Mouse (Mus musculus): ENCODE measurements around the gene F7. TPM values are rescaled to one million over a fixed set of nuclear protein-coding genes. Genes with fewer than 3 reads are reported as not detected.

The F7 gene
- polyA plus RNA-seq, 1 experiment from 2014 or later = not detected

GRCm38 (mm10) chr8:12988722-12989430, 37.0 kb upstream of the F7 start:
- POLR2A ChIA-PET = no interaction called here
- DNase-seq (ENCODE audit: low read depth, low spot score) (no peak), ATAC-seq (no peak)
- H3K27me3 ChIP-seq = no peaks in the 10 kb centered on the region
- in situ Hi-C loops (cut with MboI; ENCODE audit: low pct_unique_long_range_greater_than_20kb) = loop anchor here (10.0 kb wide), 1 partner anchor 116 kb away; the partner anchor contains the start of genes Cul4a and Pcid2
- CTCF ChIA-PET = no interaction called here
- TF ChIP-seq CTCF (IDR thresholded peaks at IDR 0.05) = no peak

GRCm38 (mm10) chr8:12991411-12991810, 34.4 kb upstream of the F7 start:
- DNase-seq (ENCODE audit: low read depth, low spot score) (no peak), ATAC-seq (no peak)
- H3K27me3 ChIP-seq = no peaks in the 10 kb centered on the region
- in situ Hi-C loops (cut with MboI; ENCODE audit: low pct_unique_long_range_greater_than_20kb) = no loop called here
- POLR2A ChIA-PET = no interaction called here
- CTCF ChIA-PET = interaction anchor here (1.7 kb wide), 1 partner anchor 13 kb away, joined by 3 read pairs; no protein-coding TSS in a partner anchor
- TF ChIP-seq CTCF (IDR thresholded peaks at IDR 0.05) = no peak

GRCm38 (mm10) chr8:12994468-12994867, 31.4 kb upstream of the F7 start:
- ATAC-seq (no peak), DNase-seq (ENCODE audit: low read depth, low spot score) (no peak)
- CTCF ChIA-PET = interaction anchor here (1.1 to 1.6 kb wide), 2 partner anchors 9 to 88 kb away, joined by 3 to 4 read pairs; no protein-coding TSS in a partner anchor
- POLR2A ChIA-PET = no interaction called here
- no peak for TF ChIP-seq CTCF (IDR thresholded peaks at IDR 0.05)
- in situ Hi-C loops (cut with MboI; ENCODE audit: low pct_unique_long_range_greater_than_20kb) = no loop called here
- no peaks in the 10 kb centered on the region for H3K27me3 ChIP-seq

- ATAC-seq (no peak), DNase-seq (ENCODE audit: low read depth, low spot score) (no peak)
- ChIA-PET CTCF (interaction anchor here (1.1 to 1.6 kb wide), 2 partner anchors 10 to 87 kb away, joined by 3 to 4 read pairs; no protein-coding TSS in a partner anchor), POLR2A (interaction anchor here (0.6 kb wide), 1 partner anchor 135 kb away, joined by 3 read pairs; no protein-coding TSS in a partner anchor)
- H3K27me3 ChIP-seq = no peaks in the 10 kb centered on the region
- no peak for TF ChIP-seq CTCF (IDR thresholded peaks at IDR 0.05)
- in situ Hi-C loops (cut with MboI; ENCODE audit: low pct_unique_long_range_greater_than_20kb) = no loop called here
These were observed 30.4 kb upstream of the F7 start for GRCm38 (mm10) chr8:12995481-12995880.

- CTCF ChIA-PET = interaction anchor here (1.0 kb wide), 1 partner anchor 19 kb away, joined by 3 read pairs; no protein-coding TSS in a partner anchor
- ATAC-seq (peak; percentile 60), DNase-seq (ENCODE audit: low read depth, low spot score) (no peak)
- H3K27me3 ChIP-seq = no peaks in the 10 kb centered on the region
- POLR2A ChIA-PET = no interaction called here
- in situ Hi-C loops (cut with MboI; ENCODE audit: low pct_unique_long_range_greater_than_20kb) = no loop called here
- no peak for TF ChIP-seq CTCF (IDR thresholded peaks at IDR 0.05)
These were observed 29.0 kb upstream of the F7 start for GRCm38 (mm10) chr8:12996831-12997275.

- H3K27me3 ChIP-seq = no peaks in the 10 kb centered on the region
- ATAC-seq (no peak), DNase-seq (ENCODE audit: low read depth, low spot score) (no peak)
- ChIA-PET CTCF (no interaction called here), POLR2A (no interaction called here)
- in situ Hi-C loops (cut with MboI; ENCODE audit: low pct_unique_long_range_greater_than_20kb) = no loop called here
- TF ChIP-seq CTCF (IDR thresholded peaks at IDR 0.05) = no peak
These were observed 27.5 kb upstream of the F7 start for GRCm38 (mm10) chr8:12998331-12998730.

GRCm38 (mm10) chr8:12999793-13000192, 26.0 kb upstream of the F7 start:
- no peaks in the 10 kb centered on the region for H3K27me3 ChIP-seq
- no peak for TF ChIP-seq CTCF (IDR thresholded peaks at IDR 0.05)
- in situ Hi-C loops (cut with MboI; ENCODE audit: low pct_unique_long_range_greater_than_20kb) = no loop called here
- no peak for DNase-seq (ENCODE audit: low read depth, low spot score)
- ChIA-PET POLR2A (no interaction called here), CTCF (no interaction called here)
- no peak for ATAC-seq

GRCm38 (mm10) chr8:13007458-13007857, 18.4 kb upstream of the F7 start:
- H3K27me3 ChIP-seq = no peaks in the 10 kb centered on the region
- ChIA-PET POLR2A (no interaction called here), CTCF (no interaction called here)
- ATAC-seq (no peak), DNase-seq (ENCODE audit: low read depth, low spot score) (no peak)
- in situ Hi-C loops (cut with MboI; ENCODE audit: low pct_unique_long_range_greater_than_20kb) = no loop called here
- TF ChIP-seq CTCF (IDR thresholded peaks at IDR 0.05) = no peak

GRCm38 (mm10) chr8:13010313-13010712, 15.5 kb upstream of the F7 start:
- no peak for ATAC-seq
- H3K27me3 ChIP-seq = no peaks in the 10 kb centered on the region
- TF ChIP-seq CTCF (IDR thresholded peaks at IDR 0.05) = no peak
- ChIA-PET POLR2A (no interaction called here), CTCF (no interaction called here)
- no peak for DNase-seq (ENCODE audit: low read depth, low spot score)
- in situ Hi-C loops (cut with MboI; ENCODE audit: low pct_unique_long_range_greater_than_20kb) = no loop called here

- peaks cover 7% of the 10 kb centered on the region for H3K27me3 ChIP-seq
- DNase-seq (ENCODE audit: low read depth, low spot score) (no peak), ATAC-seq (no peak)
- TF ChIP-seq CTCF (IDR thresholded peaks at IDR 0.05) = no peak
- ChIA-PET POLR2A (no interaction called here), CTCF (no interaction called here)
- in situ Hi-C loops (cut with MboI; ENCODE audit: low pct_unique_long_range_greater_than_20kb) = no loop called here
These were observed 6.3 kb upstream of the F7 start for GRCm38 (mm10) chr8:13019560-13019959.

GRCm38 (mm10) chr8:13021830-13022229, 4.0 kb upstream of the F7 start:
- ATAC-seq (no peak), DNase-seq (ENCODE audit: low read depth, low spot score) (no peak)
- no peak for TF ChIP-seq CTCF (IDR thresholded peaks at IDR 0.05)
- in situ Hi-C loops (cut with MboI; ENCODE audit: low pct_unique_long_range_greater_than_20kb) = no loop called here
- peaks cover 15% of the 10 kb centered on the region for H3K27me3 ChIP-seq
- ChIA-PET CTCF (interaction anchor here (0.9 kb wide), 1 partner anchor 90 kb away, joined by 3 read pairs; no protein-coding TSS in a partner anchor), POLR2A (no interaction called here)

All from Patski (cell line).